Comparison of ENCODE assay signal across 21 mouse cellular contexts in genomic region chr7:121152186-121152585, GRCm38 (mm10).
"Had no signal": no experiment of that assay in that cellular context is flagged by ENCODE, and none has a peak within 500 bp of the region (broad histone marks: within the 10 kb centered on the region; RNA-seq: fewer than 3 reads in every experiment).

No protein-coding gene starts in this region.

- ATAC-seq: liver, embryonic 12.5 days; midbrain, embryonic 13.5 days; midbrain, embryonic 16.5 days had no signal

- DNase-seq: kidney, postnatal 14 days; kidney, postnatal 4 days; liver; lung, adult 18-20 months; lung, postnatal 10 days; lung, postnatal 36 days; thymus, adult 2 months; thymus, postnatal 14 days; thymus, postnatal 4 days had no signal

- H3K27me3 ChIP-seq: limb, embryonic 13.5 days; liver, embryonic 12.5 days; liver, embryonic 15.5 days; lung, embryonic 15.5 days; megakaryocyte, embryonic 14.5 days; midbrain, embryonic 13.5 days; neural tube, embryonic 13.5 days had no signal

- H3K27ac ChIP-seq: limb, embryonic 10.5 days; limb, embryonic 13.5 days; liver, embryonic 12.5 days; liver, embryonic 15.5 days; lung, embryonic 15.5 days; midbrain, embryonic 10.5 days; midbrain, embryonic 13.5 days; neural tube, embryonic 13.5 days; stomach, postnatal 0 days had no signal

- H3K4me1 ChIP-seq: limb, embryonic 10.5 days; limb, embryonic 13.5 days; liver, embryonic 12.5 days; liver, embryonic 15.5 days; lung, embryonic 15.5 days; megakaryocyte, embryonic 14.5 days; midbrain, embryonic 10.5 days; midbrain, embryonic 13.5 days; neural tube, embryonic 13.5 days had no signal

- H3K4me3 ChIP-seq: limb, embryonic 10.5 days; limb, embryonic 13.5 days; liver, embryonic 12.5 days; liver, embryonic 15.5 days; lung, embryonic 15.5 days; megakaryocyte, embryonic 14.5 days; midbrain, embryonic 10.5 days; midbrain, embryonic 13.5 days; myocyte; neural tube, embryonic 13.5 days had no signal
